Mouse (Mus musculus) hindbrain, embryonic 16.5 days (tissue): ENCODE data around the gene Gm9195. TPM values are rescaled to one million over a fixed set of nuclear protein-coding genes. Genes with fewer than 3 reads are reported as not detected.

ENCODE experiments used
- ATAC-seq: fragments of 200-750 bp; cut with Nextera tagmentation; 2 replicates; pipeline ENCODE4 v1.8.0; 2017; ENCODE audit warnings: moderate TSS enrichment, moderate library complexity
- H3K27ac ChIP-seq: fragments of 300-500 bp; sonication (generic); 2 replicates; pipeline ENCODE4 v1.5.1; 2014; ENCODE audit warnings: low read depth, mild to moderate bottlenecking, control low read depth, low read length, moderate library complexity
- H3K27me3 ChIP-seq: fragments of 300-500 bp; sonication (generic); replicated peaks from 2 replicates; pipeline ENCODE4 v1.6.1; 2014; ENCODE audit warnings: low read length; ENCODE audit not compliant: control insufficient read depth, insufficient read depth
- H3K36me3 ChIP-seq: fragments of 300-500 bp; sonication (generic); 2 replicates; pipeline ENCODE4 v1.6.1; 2014; ENCODE audit warnings: mild to moderate bottlenecking, low read length, moderate library complexity, mixed read lengths; ENCODE audit not compliant: control insufficient read depth, insufficient read depth
- H3K4me1 ChIP-seq: fragments of 300-500 bp; sonication (generic); 2 replicates; pipeline ENCODE4 v1.6.1; 2014; ENCODE audit warnings: low read depth, low read length; ENCODE audit not compliant: control insufficient read depth, insufficient read depth
- H3K4me2 ChIP-seq: fragments of 300-500 bp; sonication (generic); 2 replicates; pipeline ENCODE4 v1.6.1; 2014; ENCODE audit warnings: mild to moderate bottlenecking, low read length, control low read depth, moderate library complexity
- H3K4me3 ChIP-seq: fragments of 300-500 bp; sonication (generic); 2 replicates; pipeline ENCODE4 v1.5.1; 2014; ENCODE audit warnings: mild to moderate bottlenecking, low read length, control low read depth, moderate library complexity
- H3K9ac ChIP-seq: fragments of 300-500 bp; sonication (generic); 2 replicates; pipeline ENCODE4 v1.6.1; 2014; ENCODE audit warnings: low read depth, mild to moderate bottlenecking, control low read depth, low read length, moderate library complexity
- H3K9me3 ChIP-seq: fragments of 300-500 bp; sonication (generic); 2 replicates; pipeline ENCODE4 v1.6.1; 2014; ENCODE audit warnings: mild to moderate bottlenecking, low read length, moderate library complexity; ENCODE audit not compliant: control insufficient read depth
- whole genome bisulfite sequencing: fragments of 180-500 bp; shearing (Covaris S2); extraction: QIAGEN DNeasy Blood & Tissue Kit; methylation state at CpG from one replicate; pipeline ENCODE4 v1.1.7; 2014; 5-methylcytosine and 5-hydroxymethylcytosine counted together
- polyA plus RNA-seq: library from polyadenylated mRNA; unstranded; fragments of >200 nt; fragmentation: Nextera tagmentation; extraction: Ambion mirVana; gene quantifications from 2 replicates; pipeline ENCODE4 v1.2.1, GENCODE M21; 2015

Gene Gm9195
- not detected in 2 replicates for polyA plus RNA-seq

DNA sequence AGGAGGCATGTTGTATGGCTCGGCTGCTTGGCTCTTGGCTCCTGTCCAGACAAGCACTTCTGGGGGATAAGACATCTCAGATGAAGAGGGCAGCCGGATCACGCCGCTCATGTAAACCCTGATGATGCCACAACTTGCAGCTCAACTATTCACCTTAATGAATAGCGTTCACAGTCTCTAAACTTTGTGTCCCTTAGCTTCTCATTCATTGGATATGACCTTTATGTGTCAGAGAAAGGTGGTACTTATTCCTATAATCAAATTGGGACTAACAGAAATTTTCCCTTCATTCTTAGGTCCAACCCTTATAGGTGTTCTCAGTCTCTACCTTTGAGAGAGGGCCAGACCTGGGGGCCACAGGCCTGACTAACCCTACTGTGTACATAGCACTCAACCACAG is at the start of gene Gm9195:
TSS of gene Gm9195 (minus strand) at position 101 of the 400 bp plus-strand sequence.
- H3K9me3 ChIP-seq, result no peaks in the 10 kb centered on the region
- no peak within 1 kb of the TSS for H3K4me2 ChIP-seq
- no peak within 1 kb of the TSS for H3K4me3 ChIP-seq
- no peaks in the 10 kb centered on the region for H3K36me3 ChIP-seq
- H3K27ac ChIP-seq, result no peak within 1 kb of the TSS
- 81% methylated on average over 5 of the region's 5 CpGs for WGBS
- ATAC-seq, result no peak
- H3K27me3 ChIP-seq, result no peaks in the 10 kb centered on the region
- no peak within 1 kb of the TSS for H3K9ac ChIP-seq
- no peaks in the 10 kb centered on the region for H3K4me1 ChIP-seq

DNA sequence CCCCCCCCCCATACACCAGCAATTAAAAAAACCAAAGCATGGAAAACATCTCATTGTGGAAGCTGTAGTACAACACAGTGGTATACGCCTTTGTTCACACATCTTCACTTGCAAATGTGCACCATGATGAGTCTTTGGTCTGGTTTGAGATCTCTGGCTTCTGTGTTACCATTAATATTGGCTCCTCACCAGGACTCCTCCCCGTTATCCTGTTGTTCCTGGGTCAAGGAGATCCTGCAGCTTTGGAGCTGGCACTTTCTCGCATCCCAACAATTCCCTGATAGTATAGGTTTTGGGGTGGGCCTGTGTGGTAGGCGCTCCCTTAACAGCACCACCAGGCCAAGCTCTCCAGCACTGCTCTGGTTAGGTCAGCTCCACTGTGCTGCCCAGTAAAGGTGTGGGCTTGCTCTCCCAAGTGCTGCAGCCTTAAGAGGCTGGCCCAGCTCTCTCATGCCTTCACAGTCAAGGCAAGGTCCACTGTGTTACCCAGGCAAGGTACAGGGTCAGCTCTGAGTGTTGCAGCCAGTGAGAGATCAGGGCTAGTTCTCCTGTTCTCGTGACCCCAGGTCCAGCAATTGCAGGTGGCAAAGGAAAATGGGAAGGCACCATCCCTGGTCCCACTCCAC is 44.9 kb upstream of the Gm9195 start:
- no peak for ATAC-seq
- Histone ChIP-seq H3K9ac (no peak overlapping the region), H3K36me3 (0 out of 2 replicates have a peak, but pooled peaks cover 4% of the 10 kb centered on the region), H3K27ac (no peak overlapping the region), H3K4me2 (no peak overlapping the region), H3K4me1 (peaks cover 11% of the 10 kb centered on the region), H3K27me3 (no peaks in the 10 kb centered on the region; the same call in 1 of the 2 replicates), H3K9me3 (no peaks in the 10 kb centered on the region), H3K4me3 (no peak overlapping the region)
- 93% methylated on average over 5 of the region's 5 CpGs for WGBS

DNA sequence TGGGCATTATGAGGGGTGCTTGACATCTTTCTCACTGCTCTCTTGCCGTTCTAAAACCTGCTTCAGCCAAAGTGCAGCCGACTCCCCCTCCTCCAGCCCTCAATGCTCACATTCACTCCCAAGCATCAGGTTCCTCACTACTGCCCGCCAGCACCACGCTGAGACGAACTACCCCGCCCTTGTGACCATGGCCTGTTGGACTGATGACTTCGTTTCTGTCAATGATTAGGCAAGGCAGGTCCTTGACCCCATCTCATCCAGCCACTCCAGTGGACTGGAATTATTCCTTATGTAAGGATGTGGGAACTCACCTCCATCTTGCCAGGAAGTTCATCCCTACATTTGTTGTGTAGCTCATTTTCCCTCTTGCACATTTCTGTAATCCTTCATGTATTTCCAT is 42.2 kb upstream of the Gm9195 start:
- H3K27ac ChIP-seq, result no peak overlapping the region
- 83% methylated on average over 7 of the region's 7 CpGs for WGBS
- peaks cover 11% of the 10 kb centered on the region for H3K4me1 ChIP-seq
- no peaks in the 10 kb centered on the region; the same call in 1 of the 2 replicates for H3K27me3 ChIP-seq
- H3K9me3 ChIP-seq, result no peaks in the 10 kb centered on the region
- no peak overlapping the region for H3K9ac ChIP-seq
- no peaks in the 10 kb centered on the region for H3K36me3 ChIP-seq
- no peak for ATAC-seq
- no peak overlapping the region for H3K4me3 ChIP-seq
- no peak overlapping the region for H3K4me2 ChIP-seq

DNA sequence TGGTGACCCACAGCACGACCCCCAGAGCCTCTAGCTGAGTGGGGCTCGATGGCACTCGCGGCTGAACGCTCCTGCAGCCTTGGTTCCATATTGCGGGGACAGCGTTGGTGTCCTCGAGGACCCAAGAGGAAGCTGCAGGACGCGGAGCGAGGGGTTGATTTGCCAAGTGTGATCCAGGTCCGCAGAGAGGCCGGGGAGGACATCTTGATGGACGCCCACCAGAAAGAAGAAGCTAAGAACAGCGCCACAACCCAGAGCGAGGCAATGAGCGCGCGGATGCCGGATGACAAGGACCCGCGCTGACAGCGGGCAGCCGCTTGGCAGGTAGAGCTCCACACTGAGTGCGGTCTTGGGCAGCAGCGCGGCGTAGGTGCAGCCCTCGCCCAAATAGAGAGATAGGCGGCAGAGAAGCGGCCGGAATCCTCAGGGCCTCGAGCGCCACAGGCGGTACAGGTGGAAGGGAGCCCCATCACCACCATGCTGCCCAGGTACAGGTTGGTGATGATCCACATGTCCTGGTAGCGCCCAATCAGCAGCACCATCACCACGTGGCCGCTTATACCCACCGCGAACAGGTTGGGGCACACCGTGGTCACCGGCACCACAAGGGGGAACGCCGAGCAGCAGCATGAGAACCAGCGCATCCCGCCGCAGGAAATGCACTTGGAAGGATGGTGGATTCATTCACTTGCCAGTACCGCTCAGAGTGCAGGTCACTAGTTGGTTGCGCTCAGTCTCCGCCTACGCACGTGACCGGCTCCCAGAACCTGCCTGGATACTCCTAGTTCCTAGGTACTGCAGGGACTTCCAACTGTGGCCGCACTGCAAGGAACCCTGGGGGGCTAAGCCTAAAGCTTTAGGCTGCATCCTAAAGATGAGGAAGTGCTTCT is 40.6 kb upstream of the Gm9195 start:
- peak overlapping the region; percentile 58 for H3K4me3 ChIP-seq
- H3K36me3 ChIP-seq, result no peaks in the 10 kb centered on the region
- peak overlapping the region; percentile 95 for H3K4me2 ChIP-seq
- peak overlapping the region; percentile 69 for H3K9ac ChIP-seq
- no peaks in the 10 kb centered on the region; the same call in 1 of the 2 replicates for H3K27me3 ChIP-seq
- 2% methylated on average over 54 of the region's 54 CpGs for WGBS
- peaks cover 11% of the 10 kb centered on the region for H3K4me1 ChIP-seq
- H3K27ac ChIP-seq, result peak overlapping the region; percentile 34
- no peaks in the 10 kb centered on the region for H3K9me3 ChIP-seq
- ATAC-seq, result peak; percentile 95

DNA sequence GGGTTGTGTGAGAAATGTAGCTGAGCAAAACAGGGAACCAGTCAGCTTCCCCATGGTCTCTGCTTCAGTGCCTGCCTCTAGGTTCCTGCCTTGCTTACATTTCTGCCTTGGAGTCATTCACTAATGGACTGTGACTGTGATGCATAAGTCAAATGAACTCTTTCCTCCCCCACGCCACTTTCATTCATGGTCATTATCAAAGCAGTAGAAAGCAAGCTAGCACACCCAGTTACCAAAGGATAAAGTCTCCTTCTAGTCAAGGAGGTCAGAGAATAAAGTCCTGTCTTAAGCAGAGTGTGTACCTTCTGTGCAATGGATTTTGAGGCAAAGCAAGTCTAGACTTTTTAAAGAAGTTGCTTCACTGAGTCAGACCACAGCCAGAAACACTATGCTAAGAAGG is 35.5 kb upstream of the Gm9195 start:
- peaks cover 4% of the 10 kb centered on the region; the same call in 1 of the 2 replicates for H3K4me1 ChIP-seq
- no peaks in the 10 kb centered on the region for H3K36me3 ChIP-seq
- no peak overlapping the region for H3K4me2 ChIP-seq
- H3K9me3 ChIP-seq, result no peaks in the 10 kb centered on the region
- ATAC-seq, result no peak
- no peak overlapping the region for H3K27ac ChIP-seq
- WGBS, result 59% methylated on average over 1 of the region's 1 CpGs
- H3K4me3 ChIP-seq, result no peak overlapping the region
- H3K9ac ChIP-seq, result no peak overlapping the region
- H3K27me3 ChIP-seq, result no peaks in the 10 kb centered on the region; the same call in 1 of the 2 replicates

DNA sequence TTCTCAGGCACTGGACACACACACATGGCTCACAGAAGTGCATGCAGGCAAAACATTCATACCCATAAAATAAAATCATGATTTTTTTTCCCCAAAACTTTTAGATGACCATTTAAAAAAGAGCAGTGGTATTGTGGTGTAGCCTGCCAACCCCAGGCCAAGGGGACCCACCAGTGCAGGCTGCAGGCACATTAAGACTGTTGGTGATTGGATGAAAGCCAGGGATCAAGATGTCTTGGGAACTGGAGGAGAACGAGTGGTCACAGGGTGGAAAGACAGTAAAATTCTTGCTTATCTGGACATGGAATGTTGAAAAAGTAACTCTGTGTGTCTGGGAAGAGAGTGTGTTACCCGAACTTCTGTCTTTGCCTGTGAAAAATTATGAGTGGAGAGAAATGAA is 27.9 kb upstream of the Gm9195 start:
- Histone ChIP-seq H3K27me3 (no peaks in the 10 kb centered on the region), H3K9ac (no peak overlapping the region), H3K27ac (no peak overlapping the region), H3K4me3 (no peak overlapping the region), H3K9me3 (no peaks in the 10 kb centered on the region), H3K4me2 (no peak overlapping the region), H3K36me3 (no peaks in the 10 kb centered on the region), H3K4me1 (no peaks in the 10 kb centered on the region)
- WGBS, result 56% methylated on average over 2 of the region's 2 CpGs
- no peak for ATAC-seq

DNA sequence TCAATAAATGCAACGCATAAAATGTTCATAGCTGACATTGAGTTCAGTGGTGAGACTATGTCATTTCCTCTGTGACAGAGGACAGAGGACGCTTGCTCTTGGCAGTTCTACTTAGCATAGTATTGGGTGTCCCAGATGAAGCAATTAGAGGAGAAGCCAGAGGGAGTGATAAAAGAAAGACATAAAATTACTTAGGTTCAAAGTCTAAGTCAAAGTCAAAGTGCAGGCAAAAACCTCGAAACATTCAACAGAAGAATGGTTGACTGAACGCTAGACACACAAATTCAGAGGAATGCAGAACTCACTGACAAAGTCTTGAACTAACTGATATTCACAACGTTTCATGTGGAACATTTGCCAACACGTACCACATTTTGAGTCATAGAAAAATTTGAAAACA is 27.1 kb upstream of the Gm9195 start:
- H3K27ac ChIP-seq, result no peak overlapping the region
- no peaks in the 10 kb centered on the region for H3K9me3 ChIP-seq
- WGBS, result 83% methylated on average over 6 of the region's 6 CpGs
- H3K9ac ChIP-seq, result no peak overlapping the region
- no peak overlapping the region for H3K4me2 ChIP-seq
- no peaks in the 10 kb centered on the region for H3K4me1 ChIP-seq
- H3K27me3 ChIP-seq, result no peaks in the 10 kb centered on the region
- H3K36me3 ChIP-seq, result no peaks in the 10 kb centered on the region
- no peak for ATAC-seq
- no peak overlapping the region for H3K4me3 ChIP-seq

DNA sequence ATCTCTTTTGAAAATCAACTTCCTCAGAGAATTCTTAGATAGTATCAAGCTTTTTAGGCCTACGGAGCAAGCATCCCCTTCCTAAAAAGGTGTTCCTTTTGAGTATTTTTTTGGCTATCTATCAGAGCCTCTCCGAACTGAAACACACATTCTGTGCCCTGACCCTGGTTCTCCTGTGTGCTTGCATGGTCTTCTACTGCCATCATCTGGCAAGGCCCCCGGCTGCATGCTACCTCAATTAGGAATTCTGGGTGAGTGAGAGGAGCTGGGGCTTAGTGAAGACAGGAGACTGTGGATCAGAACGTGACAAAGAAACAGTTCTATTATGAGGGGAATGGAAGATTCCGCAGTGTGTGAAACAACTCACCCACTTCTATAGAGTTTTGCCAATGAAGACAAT is 24.7 kb upstream of the Gm9195 start:
- no peak overlapping the region for H3K4me3 ChIP-seq
- ATAC-seq, result peak; percentile 80
- no peak overlapping the region for H3K9ac ChIP-seq
- no peak overlapping the region for H3K4me2 ChIP-seq
- H3K36me3 ChIP-seq, result no peaks in the 10 kb centered on the region
- H3K4me1 ChIP-seq, result no peaks in the 10 kb centered on the region
- H3K27ac ChIP-seq, result no peak overlapping the region
- no peaks in the 10 kb centered on the region for H3K9me3 ChIP-seq
- no peaks in the 10 kb centered on the region for H3K27me3 ChIP-seq
- 20% methylated on average over 5 of the region's 5 CpGs for WGBS

DNA sequence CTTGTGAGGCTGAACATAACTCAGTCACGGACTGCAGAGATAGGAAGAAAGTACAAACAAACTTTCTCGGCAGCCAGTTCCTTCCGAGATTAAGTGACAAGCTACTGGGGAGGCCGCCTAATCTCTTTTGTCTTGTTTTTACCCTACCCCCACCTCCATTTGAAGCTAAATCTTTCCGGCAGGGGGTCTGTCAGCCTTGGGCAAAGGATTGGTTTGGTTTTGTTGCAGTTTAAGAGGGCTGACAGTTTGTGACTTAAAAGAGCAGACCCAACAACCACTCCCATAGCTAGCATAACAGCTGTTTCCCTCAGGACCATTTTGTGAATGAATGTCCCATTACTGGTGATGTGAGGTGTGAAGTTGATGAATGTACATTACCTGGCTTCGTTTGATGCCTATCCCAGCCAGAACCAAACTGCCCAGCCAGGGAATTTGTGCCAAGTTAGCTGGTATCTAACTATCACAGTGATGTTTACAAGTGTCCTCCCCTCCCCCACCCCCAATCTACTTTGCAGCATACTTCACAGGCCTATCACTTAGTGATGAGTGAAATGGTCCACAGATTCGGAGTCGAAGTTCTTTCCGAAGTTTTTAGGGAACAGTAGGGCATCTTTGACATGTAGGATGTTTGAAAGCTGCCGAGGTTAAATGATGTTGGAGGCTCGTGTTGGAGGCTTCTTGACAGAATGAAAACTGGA is 15.2 kb upstream of the Gm9195 start:
- no peaks in the 10 kb centered on the region for H3K36me3 ChIP-seq
- peak overlapping the region; percentile 63 for H3K4me2 ChIP-seq
- peaks cover 7% of the 10 kb centered on the region for H3K4me1 ChIP-seq
- H3K4me3 ChIP-seq, result peak overlapping the region; percentile 35
- 19% methylated on average over 11 of the region's 11 CpGs for WGBS
- no peak for ATAC-seq
- H3K27me3 ChIP-seq, result no peaks in the 10 kb centered on the region
- no peak overlapping the region for H3K27ac ChIP-seq
- H3K9me3 ChIP-seq, result no peaks in the 10 kb centered on the region
- peak overlapping the region; percentile 52 for H3K9ac ChIP-seq
